Mouse (Mus musculus) embryonic facial prominence, embryonic 10.5 days (tissue): ENCODE results near the gene Fank1. TPM values are rescaled to one million over a fixed set of nuclear protein-coding genes. Genes with fewer than 3 reads are reported as not detected.
"Not testable (repeated sequence)": the region's sequence is repeated elsewhere in the genome, so short reads cannot be mapped to it uniquely, and the experiment has no call there.

Source experiments
- DNase-seq: peaks from one replicate; pipeline ENCODE4 v3.0.0-alpha.2; 2017; ENCODE audit warnings: low spot score
- H3K27ac ChIP-seq: fragments of 300-500 bp; sonication (generic); replicated peaks from 2 replicates; pipeline ENCODE4 v1.5.1; 2016; ENCODE audit warnings: mild to moderate bottlenecking
- H3K27me3 ChIP-seq: fragments of 300-500 bp; sonication (generic); replicated peaks from 2 replicates; pipeline ENCODE4 v1.6.1; 2016; ENCODE audit warnings: low read depth, mild to moderate bottlenecking; ENCODE audit not compliant: poor library complexity, severe bottlenecking
- H3K36me3 ChIP-seq: fragments of 300-500 bp; sonication (generic); replicated peaks from 2 replicates; pipeline ENCODE4 v1.6.1; 2016; ENCODE audit warnings: mild to moderate bottlenecking, moderate library complexity
- H3K4me1 ChIP-seq: fragments of 300-500 bp; sonication (generic); 2 replicates; pipeline ENCODE4 v1.6.1; 2016
- H3K4me3 ChIP-seq: fragments of 300-500 bp; sonication (generic); 2 replicates; pipeline ENCODE4 v1.5.1; 2016; ENCODE audit warnings: mild to moderate bottlenecking, moderate library complexity
- H3K9me3 ChIP-seq: fragments of 300-500 bp; sonication (generic); 2 replicates; pipeline ENCODE4 v1.6.1; 2016; ENCODE audit warnings: mild to moderate bottlenecking
- WGBS: fragments of 180-500 bp; shearing (Covaris S2); methylation state at CpG from one replicate; pipeline ENCODE4 v1.1.7; 2016; 5-methylcytosine and 5-hydroxymethylcytosine counted together
- polyA plus RNA-seq: library from polyadenylated mRNA; unstranded; fragments of >200 nt; fragmentation: Nextera tagmentation; extraction: Ambion mirVana; gene quantifications from 2 replicates; pipeline ENCODE4 v1.2.1, GENCODE M21; 2016

Gene Fank1
- polyA plus RNA-seq, 1 experiment from 2014 or later = 0.36 TPM

DNA sequence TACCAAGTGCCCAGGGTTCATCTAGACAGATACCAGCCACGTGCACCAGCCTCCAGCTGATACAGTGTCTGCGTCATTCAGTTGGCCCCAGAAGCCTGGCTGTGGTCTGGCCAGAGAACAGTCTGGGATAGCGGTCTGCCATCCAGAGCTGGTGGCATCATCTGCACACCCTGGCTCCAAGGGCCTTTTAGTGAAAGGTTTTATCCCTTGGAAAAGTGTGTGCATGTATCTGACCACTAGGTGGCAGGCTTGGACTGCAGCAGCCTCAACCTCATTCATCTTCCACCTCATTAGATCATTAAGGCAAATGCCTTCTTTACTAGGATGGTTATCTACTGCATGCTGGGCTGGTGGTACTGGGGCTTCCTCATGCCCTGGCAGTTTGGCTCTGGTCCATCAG, 79.6 kb downstream of the Fank1 start:
- Histone ChIP-seq H3K36me3 (no peaks in the 10 kb centered on the region), H3K4me1 (no peaks in the 10 kb centered on the region)

GRCm38 (mm10) chr7:133858506-133858905, 81.8 kb downstream of the Fank1 start:
- H3K27me3 ChIP-seq = no peaks in the 10 kb centered on the region
- H3K4me3 ChIP-seq = no peak overlapping the region
- H3K9me3 ChIP-seq = no peaks in the 10 kb centered on the region
- 86% methylated on average over 3 of the region's 3 CpGs for WGBS
- no peak for DNase-seq
- no peaks in the 10 kb centered on the region for H3K36me3 ChIP-seq
- no peak overlapping the region for H3K27ac ChIP-seq
- H3K4me1 ChIP-seq = no peaks in the 10 kb centered on the region

More for the DNA sequence above, 79.6 kb downstream of the Fank1 start:
- Histone ChIP-seq H3K4me3 (no peak overlapping the region), H3K27ac (no peak overlapping the region), H3K27me3 (no peaks in the 10 kb centered on the region), H3K9me3 (no peaks in the 10 kb centered on the region)
- peak; percentile 72 for DNase-seq
- WGBS = 25% methylated on average over 3 of the region's 3 CpGs

GRCm38 (mm10) chr7:133859548-133859947, 82.9 kb downstream of the Fank1 start:
- Histone ChIP-seq H3K27ac (no peak overlapping the region), H3K36me3 (no peaks in the 10 kb centered on the region), H3K4me3 (no peak overlapping the region), H3K9me3 (no peaks in the 10 kb centered on the region), H3K27me3 (no peaks in the 10 kb centered on the region), H3K4me1 (no peaks in the 10 kb centered on the region)
- no peak for DNase-seq
- 84% methylated on average over 4 of the region's 4 CpGs for WGBS

DNA sequence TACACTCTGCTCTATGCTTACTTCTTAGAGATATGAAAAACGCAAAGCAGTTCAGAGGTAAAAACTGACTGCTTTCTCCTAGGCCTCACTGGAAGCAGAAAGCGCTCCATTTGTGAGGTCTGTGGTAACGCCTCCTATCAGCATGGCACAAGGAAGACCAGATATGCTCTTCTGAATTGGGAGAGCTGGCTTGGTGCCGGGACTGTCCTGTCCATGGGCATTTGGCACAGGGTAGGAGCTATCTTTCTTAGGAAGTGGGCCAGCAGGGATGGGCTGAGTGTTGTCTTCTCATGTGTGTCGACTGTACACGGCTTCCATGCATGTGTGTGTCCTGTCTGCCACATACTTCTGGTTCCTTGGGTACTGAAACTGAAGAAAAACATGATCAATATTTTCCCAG, 85.6 kb downstream of the Fank1 start:
- Histone ChIP-seq H3K9me3 (no peaks in the 10 kb centered on the region), H3K4me1 (no peaks in the 10 kb centered on the region), H3K4me3 (no peak overlapping the region), H3K27me3 (no peaks in the 10 kb centered on the region; the same call in 1 of the 2 replicates), H3K36me3 (no peaks in the 10 kb centered on the region), H3K27ac (no peak overlapping the region)
- 90% methylated on average over 6 of the region's 6 CpGs for WGBS
- DNase-seq = no peak

- Histone ChIP-seq H3K4me3 (no peak overlapping the region), H3K27me3 (no peaks in the 10 kb centered on the region; the same call in 1 of the 2 replicates), H3K9me3 (no peaks in the 10 kb centered on the region), H3K4me1 (no peaks in the 10 kb centered on the region), H3K36me3 (no peaks in the 10 kb centered on the region), H3K27ac (no peak overlapping the region)
- WGBS = 84% methylated on average over 5 of the region's 5 CpGs
- DNase-seq = no peak
Measured at GRCm38 (mm10) chr7:133862723-133863122, 86.1 kb downstream of the Fank1 start.

GRCm38 (mm10) chr7:133863151-133863550, 86.5 kb downstream of the Fank1 start:
- Histone ChIP-seq H3K27me3 (no peaks in the 10 kb centered on the region; the same call in 1 of the 2 replicates), H3K9me3 (no peaks in the 10 kb centered on the region), H3K27ac (no peak overlapping the region), H3K36me3 (no peaks in the 10 kb centered on the region), H3K4me3 (no peak overlapping the region), H3K4me1 (no peaks in the 10 kb centered on the region)
- WGBS = 75% methylated on average over 3 of the region's 3 CpGs
- DNase-seq = no peak

DNA sequence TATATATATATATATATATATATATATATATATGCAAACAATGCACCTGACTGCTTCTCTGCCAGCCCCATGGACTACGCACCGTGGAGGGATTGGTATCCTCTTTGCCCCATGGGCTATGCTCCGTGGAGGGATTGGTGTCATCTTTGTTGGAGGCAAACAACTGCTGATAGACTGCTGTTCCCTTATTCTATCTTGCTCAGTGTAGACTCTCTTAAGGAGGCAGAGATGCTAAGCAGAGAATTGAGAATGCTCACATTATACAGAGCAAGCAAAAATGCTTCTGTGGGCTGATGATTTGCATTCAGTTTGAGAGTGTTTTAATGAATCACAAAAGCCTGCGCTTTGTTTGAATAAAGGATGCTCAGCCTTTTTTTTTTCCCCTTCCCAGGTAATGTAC, 87.0 kb downstream of the Fank1 start:
- Histone ChIP-seq H3K9me3 (no peaks in the 10 kb centered on the region), H3K36me3 (no peaks in the 10 kb centered on the region), H3K27me3 (no peaks in the 10 kb centered on the region; the same call in 1 of the 2 replicates), H3K4me3 (no peak overlapping the region), H3K4me1 (no peaks in the 10 kb centered on the region), H3K27ac (no peak overlapping the region)
- 90% methylated on average over 4 of the region's 4 CpGs for WGBS
- DNase-seq = no peak

DNA sequence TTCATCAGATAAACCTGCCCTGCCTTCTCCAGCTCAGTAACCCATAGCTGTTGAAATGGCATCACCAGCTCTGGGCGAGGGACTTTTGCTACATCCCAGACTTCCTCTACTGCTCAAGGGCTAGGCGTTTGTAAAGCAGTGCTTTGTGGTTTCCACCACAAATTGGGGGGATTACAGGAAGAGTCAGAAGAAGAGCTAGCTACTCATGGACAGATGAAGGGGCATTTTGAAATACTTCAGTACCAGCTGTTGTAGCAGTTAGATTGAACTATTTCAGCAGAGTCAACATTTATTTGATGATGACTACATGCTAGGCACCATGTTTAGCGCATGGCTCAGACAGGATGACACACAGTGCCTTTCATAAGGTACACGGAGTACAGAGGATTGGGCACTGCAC, 93.6 kb downstream of the Fank1 start:
- H3K4me3 ChIP-seq = no peak overlapping the region
- no peak for DNase-seq
- H3K9me3 ChIP-seq = no peaks in the 10 kb centered on the region
- no peaks in the 10 kb centered on the region for H3K36me3 ChIP-seq
- H3K4me1 ChIP-seq = no peaks in the 10 kb centered on the region
- no peaks in the 10 kb centered on the region; the same call in 1 of the 2 replicates for H3K27me3 ChIP-seq
- H3K27ac ChIP-seq = no peak overlapping the region
- 92% methylated on average over 4 of the region's 4 CpGs for WGBS

GRCm38 (mm10) chr7:133872701-133873100, 96.0 kb downstream of the Fank1 start:
- no peaks in the 10 kb centered on the region for H3K36me3 ChIP-seq
- no peaks in the 10 kb centered on the region for H3K9me3 ChIP-seq
- H3K4me1 ChIP-seq = peaks cover 7% of the 10 kb centered on the region; the same call in 1 of the 2 replicates
- H3K4me3 ChIP-seq = no peak overlapping the region
- no peaks in the 10 kb centered on the region for H3K27me3 ChIP-seq
- 81% methylated on average over 5 of the region's 5 CpGs for WGBS
- no peak overlapping the region for H3K27ac ChIP-seq
- DNase-seq = no peak

GRCm38 (mm10) chr7:133876139-133876538, 99.5 kb downstream of the Fank1 start:
- Histone ChIP-seq H3K27me3 (no peaks in the 10 kb centered on the region), H3K4me3 (no peak overlapping the region), H3K9me3 (no peaks in the 10 kb centered on the region), H3K27ac (no peak overlapping the region), H3K4me1 (peaks cover 11% of the 10 kb centered on the region; the same call in 1 of the 2 replicates), H3K36me3 (no peaks in the 10 kb centered on the region)
- 75% methylated on average over 3 of the region's 3 CpGs for WGBS
- DNase-seq = no peak

GRCm38 (mm10) chr7:133876646-133877342, 100.1 kb downstream of the Fank1 start:
- no peak overlapping the region for H3K27ac ChIP-seq
- WGBS = 76% methylated on average over 17 of the region's 17 CpGs

DNA sequence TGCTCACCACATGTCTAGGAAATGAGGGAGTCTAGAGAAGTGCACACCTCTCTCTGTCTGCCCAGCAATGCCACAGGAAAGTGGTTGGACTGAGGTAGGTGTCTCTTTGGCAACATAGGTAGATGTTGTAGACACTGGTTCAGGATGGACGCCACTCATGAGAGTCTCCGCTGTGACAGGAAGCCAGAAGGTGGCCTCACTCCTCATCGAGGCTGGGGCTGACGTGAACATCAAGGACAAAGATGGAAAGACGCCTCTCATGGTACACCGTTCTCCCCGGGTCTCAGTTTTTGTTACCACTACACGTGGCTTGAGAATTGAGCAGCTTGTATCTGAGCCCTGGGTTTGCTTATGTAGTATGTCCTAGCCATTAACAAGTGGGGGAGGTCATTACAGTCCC, 103.1 kb downstream of the Fank1 start:
- no peak overlapping the region for H3K27ac ChIP-seq
- no peaks in the 10 kb centered on the region for H3K36me3 ChIP-seq
- no peak for DNase-seq
- H3K4me1 ChIP-seq = peaks cover 14% of the 10 kb centered on the region; the same call in 1 of the 2 replicates
- no peaks in the 10 kb centered on the region for H3K9me3 ChIP-seq
- 94% methylated on average over 8 of the region's 8 CpGs for WGBS
- H3K4me3 ChIP-seq = no peak overlapping the region
- H3K27me3 ChIP-seq = no peaks in the 10 kb centered on the region

More at GRCm38 (mm10) chr7:133876646-133877342, 100.1 kb downstream of the Fank1 start:
- DNase-seq = no peak
- Histone ChIP-seq H3K4me1 (peaks cover 14% of the 10 kb centered on the region; the same call in 1 of the 2 replicates), H3K27me3 (no peaks in the 10 kb centered on the region), H3K4me3 (no peak overlapping the region), H3K36me3 (no peaks in the 10 kb centered on the region), H3K9me3 (no peaks in the 10 kb centered on the region)

DNA sequence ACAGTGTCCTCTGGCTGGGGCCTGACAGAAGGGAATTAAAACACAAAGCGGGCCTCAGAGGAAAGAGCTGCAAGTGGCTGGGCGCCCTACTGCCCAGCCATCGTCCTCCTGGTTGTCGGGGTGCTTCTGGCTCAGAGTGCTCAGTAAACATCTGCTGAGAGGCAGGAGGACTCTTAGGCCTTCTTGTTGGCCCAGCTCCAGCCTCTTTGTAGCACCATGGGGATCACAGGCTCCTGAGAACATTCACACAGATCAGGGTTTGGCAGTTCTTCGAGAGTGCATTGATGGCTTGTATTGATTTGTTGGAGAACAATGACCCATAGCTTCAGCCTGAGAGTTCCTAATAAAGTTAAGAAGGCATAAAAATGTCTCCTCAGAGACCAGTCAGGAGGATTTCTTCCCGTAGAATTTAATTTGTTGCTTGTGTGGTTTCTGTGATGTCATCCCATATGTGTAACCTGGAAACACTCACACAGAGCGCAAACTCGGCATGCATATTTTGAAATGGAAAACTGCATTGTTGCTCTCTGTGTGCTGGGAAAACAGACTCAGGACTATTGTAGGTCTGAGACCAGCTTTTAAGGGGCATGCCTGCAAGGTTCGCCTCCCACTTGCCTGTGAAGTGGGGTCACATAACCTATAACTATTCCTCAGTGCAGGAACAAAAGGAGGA, 108.2 kb downstream of the Fank1 start:
- WGBS = 88% methylated on average over 5 of the region's 9 CpGs
- not testable (repeated sequence) for H3K4me1 ChIP-seq, H3K27ac ChIP-seq

More for the DNA sequence above, 108.2 kb downstream of the Fank1 start:
- H3K27me3 ChIP-seq, H3K36me3 ChIP-seq, DNase-seq, H3K4me3 ChIP-seq, H3K9me3 ChIP-seq: not testable (repeated sequence)
